21 mouse cellular contexts compared by ENCODE assay signal in genomic region chr1:105281277-105281676, GRCm38 (mm10).
A peak's percentile ranks its signal among the peaks of the same experiment; 100 is the strongest.
DNase-seq lines count a peak whose midpoint lies in the region; ATAC-seq and TF ChIP-seq lines count a peak whose summit lies in the region.
"Had no signal": no experiment of that assay in that cellular context is flagged by ENCODE, and none has a peak within 500 bp of the region (broad histone marks: within the 10 kb centered on the region; RNA-seq: fewer than 3 reads in every experiment).

No protein-coding gene starts in this region.

- WGBS in heart, embryonic 16.5 days, result 25% methylated on average over 3 of the region's 3 CpGs
- whole genome bisulfite sequencing in heart, adult 2 months, result 37% methylated on average over 3 of the region's 3 CpGs
- WGBS in kidney, embryonic 15.5 days, result 27% methylated on average over 3 of the region's 3 CpGs
- 39% methylated on average over 3 of the region's 3 CpGs for WGBS in lung, postnatal 0 days

- no peak overlapping the region for H3K4me2 ChIP-seq in heart, embryonic 16.5 days (ENCODE audit: low read depth, low read length)
- no peak overlapping the region for H3K4me2 ChIP-seq in kidney, embryonic 15.5 days
- H3K4me2 ChIP-seq in lung, postnatal 0 days (replicated peaks; ENCODE audit: low read depth, low read length), result no peak overlapping the region
- H3K4me2 ChIP-seq: embryonic facial prominence, embryonic 15.5 days; forebrain, embryonic 15.5 days; limb, embryonic 12.5 days; liver, embryonic 11.5 days; neural tube, embryonic 12.5 days had no signal

- no peak overlapping the region for H3K9ac ChIP-seq in heart, embryonic 16.5 days (ENCODE audit: low read length)
- H3K9ac ChIP-seq in heart, adult 2 months (ENCODE audit: low read depth, low read length), result no peak overlapping the region
- no peak overlapping the region for H3K9ac ChIP-seq in kidney, embryonic 15.5 days
- no peak overlapping the region for H3K9ac ChIP-seq in lung, postnatal 0 days (replicated peaks; ENCODE audit: low read depth)
- H3K9ac ChIP-seq: embryonic facial prominence, embryonic 15.5 days; forebrain, embryonic 15.5 days; limb, embryonic 12.5 days; liver, postnatal 0 days; neural tube, embryonic 12.5 days had no signal

- H3K36me3 ChIP-seq in heart, embryonic 16.5 days (ENCODE audit: control insufficient read depth, insufficient read depth), result no peaks in the 10 kb centered on the region
- H3K36me3 ChIP-seq in heart, adult 2 months (ENCODE audit: control insufficient read depth, insufficient read depth, low read length), result no peaks in the 10 kb centered on the region
- H3K36me3 ChIP-seq in kidney, embryonic 15.5 days, result no peaks in the 10 kb centered on the region
- no peaks in the 10 kb centered on the region for H3K36me3 ChIP-seq in lung, postnatal 0 days (ENCODE audit: insufficient read depth, low read length)
- H3K36me3 ChIP-seq: embryonic facial prominence, embryonic 15.5 days; forebrain, embryonic 15.5 days; limb, embryonic 12.5 days; neural tube, embryonic 12.5 days had no signal

- 0 out of 2 replicates have a peak overlapping the region, but pooled peaks have one; percentile 11 for H3K27ac ChIP-seq in heart, embryonic 16.5 days (ENCODE audit: low read length)
- no peak overlapping the region for H3K27ac ChIP-seq in heart, adult 2 months
- H3K27ac ChIP-seq in kidney, embryonic 15.5 days, result no peak overlapping the region
- H3K27ac ChIP-seq in lung, postnatal 0 days (ENCODE audit: low read length), result no peak overlapping the region
- H3K27ac ChIP-seq: embryonic facial prominence, embryonic 15.5 days; forebrain, embryonic 15.5 days; hindbrain, postnatal 0 days; limb, embryonic 12.5 days; neural tube, embryonic 12.5 days had no signal

- no peak for TF ChIP-seq CTCF in heart, adult 2 months (IDR thresholded peaks at IDR 0.05)
- TF ChIP-seq CTCF in lung, postnatal 0 days (IDR thresholded peaks at IDR 0.05), result no peak

- no peaks in the 10 kb centered on the region for H3K79me2 ChIP-seq in heart, adult 2 months (replicated peaks; ENCODE audit: control insufficient read depth, insufficient read depth, low read length)

- TF ChIP-seq EP300 in heart, adult 2 months (IDR thresholded peaks at IDR 0.05; ENCODE audit: insufficient read depth, low read depth, low read length), result no peak
- no peak for TF ChIP-seq EP300 in lung, postnatal 0 days (IDR thresholded peaks at IDR 0.05)

- DNase-seq in heart, adult 2 months, result no peak
- no peak for DNase-seq in kidney, adult 9 months
- DNase-seq in lung, postnatal 10 days, result peak; percentile 22
- DNase-seq in lung, postnatal 0 days (ENCODE audit: low spot score), result no peak
- no peak for DNase-seq in adrenal gland, postnatal 14 days
- DNase-seq: adrenal gland, postnatal 36 days; cerebellum, adult 11 months; cerebellum, adult 9-11 months; kidney, postnatal 25 days; layer of hippocampus, postnatal 36 days; liver, postnatal 0 days; midbrain, embryonic 14.5 days had no signal

- no peaks in the 10 kb centered on the region for H3K9me3 ChIP-seq in heart, embryonic 16.5 days (replicated peaks; ENCODE audit: control insufficient read depth, low read length)
- no peaks in the 10 kb centered on the region for H3K9me3 ChIP-seq in kidney, embryonic 15.5 days (replicated peaks)
- H3K9me3 ChIP-seq in lung, postnatal 0 days (ENCODE audit: low read length), result no peaks in the 10 kb centered on the region
- H3K9me3 ChIP-seq: embryonic facial prominence, embryonic 15.5 days; forebrain, embryonic 15.5 days; limb, embryonic 12.5 days; neural tube, embryonic 12.5 days had no signal

- no peak overlapping the region for H3K4me3 ChIP-seq in heart, embryonic 16.5 days (ENCODE audit: low read length)
- no peak overlapping the region for H3K4me3 ChIP-seq in heart, adult 2 months
- no peak overlapping the region for H3K4me3 ChIP-seq in kidney, embryonic 15.5 days (replicated peaks)
- no peak overlapping the region for H3K4me3 ChIP-seq in lung, postnatal 0 days (ENCODE audit: low read depth, low read length)
- H3K4me3 ChIP-seq: embryonic facial prominence, embryonic 15.5 days; forebrain, embryonic 15.5 days; limb, embryonic 12.5 days; neural tube, embryonic 12.5 days had no signal

- peak; percentile 58; the same call in 1 of the 2 replicates for ATAC-seq in heart, embryonic 16.5 days (replicated peaks; ENCODE audit: extremely low read depth, insufficient read depth, low FRiP score)
- peak; percentile 78 for ATAC-seq in kidney, embryonic 15.5 days (replicated peaks; ENCODE audit: low FRiP score)
- ATAC-seq in lung, postnatal 0 days, result no peak
- ATAC-seq: forebrain, embryonic 15.5 days; hindbrain, postnatal 0 days; intestine, embryonic 16.5 days; liver, postnatal 0 days had no signal

- no peak for TF ChIP-seq POLR2A in heart, adult 2 months (IDR thresholded peaks at IDR 0.05; ENCODE audit: insufficient read depth, low read depth, low read length)

- no peaks in the 10 kb centered on the region for H3K27me3 ChIP-seq in heart, embryonic 16.5 days (ENCODE audit: control insufficient read depth, insufficient read depth, low read length)
- H3K27me3 ChIP-seq in heart, adult 2 months (ENCODE audit: control insufficient read depth, insufficient read depth, low read length), result no peaks in the 10 kb centered on the region
- no peaks in the 10 kb centered on the region for H3K27me3 ChIP-seq in kidney, embryonic 15.5 days
- H3K27me3 ChIP-seq in lung, postnatal 0 days (replicated peaks; ENCODE audit: insufficient read depth, low read length), result no peaks in the 10 kb centered on the region
- H3K27me3 ChIP-seq: embryonic facial prominence, embryonic 15.5 days; forebrain, embryonic 15.5 days; limb, embryonic 12.5 days; neural tube, embryonic 12.5 days had no signal

- intact Hi-C loops in heart, adult 2 months (cut with DNase I), result no loop called here

- peaks cover 6% of the 10 kb centered on the region; the same call in 1 of the 2 replicates for H3K4me1 ChIP-seq in heart, embryonic 16.5 days (ENCODE audit: control insufficient read depth, insufficient read depth, low read length)
- no peaks in the 10 kb centered on the region for H3K4me1 ChIP-seq in heart, adult 2 months (ENCODE audit: control insufficient read depth, insufficient read depth, low read length)
- 0 out of 2 replicates have a peak, but pooled peaks cover 3% of the 10 kb centered on the region for H3K4me1 ChIP-seq in kidney, embryonic 15.5 days
- no peaks in the 10 kb centered on the region for H3K4me1 ChIP-seq in lung, postnatal 0 days (ENCODE audit: insufficient read depth, low read depth, low read length)
- H3K4me1 ChIP-seq: embryonic facial prominence, embryonic 15.5 days; forebrain, embryonic 15.5 days; neural tube, embryonic 12.5 days had no signal
